Mouse (Mus musculus): ENCODE data around the gene Rangrf.

- TF ChIP-seq POLR2A (IDR thresholded peaks at IDR 0.05; ENCODE audit: low read depth, low read length) (no peak), CTCF (IDR thresholded peaks at IDR 0.05; ENCODE audit: borderline replicate concordance, insufficient read depth, low read length) (peak; percentile 56; the same call in 1 of the 2 replicates)
Measured at GRCm38 (mm10) chr11:68982639-68983369, 7.8 kb upstream of the Rangrf start.
